Mouse (Mus musculus): ENCODE measurements around the gene Rxra.

Rxra gene
- long read RNA-seq, experiment 1, partial matches to known transcripts: 2 of 8 reads
- long read RNA-seq, experiment 1, other reads (novel, unspliced or antisense): 6 of 8 reads
- long read RNA-seq, experiment 2, partial matches to known transcripts: 0 of 12 reads
- long read RNA-seq, experiment 2, other reads (novel, unspliced or antisense): 12 of 12 reads

DNA sequence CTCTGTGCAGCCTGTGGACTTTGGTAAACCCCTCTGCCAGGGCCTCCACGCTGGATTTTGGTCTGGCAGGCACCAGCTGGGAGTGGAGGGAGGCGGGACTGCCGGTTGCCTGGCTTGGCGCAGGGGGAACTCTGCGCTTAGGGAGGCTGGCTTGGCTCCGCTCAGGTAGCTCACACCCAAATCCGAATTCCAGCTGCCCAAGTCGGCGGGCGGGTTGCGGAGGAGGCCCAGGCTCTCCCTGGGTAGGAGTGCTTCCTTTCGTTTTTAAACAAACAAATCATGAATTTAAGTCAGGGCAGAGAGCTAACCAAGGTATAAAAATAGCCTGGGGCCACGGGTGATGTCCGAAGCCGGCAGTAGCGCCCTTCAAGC lies at the start of gene Rxra:
Rxra (plus strand) TSS at position 335 of the 372 bp plus-strand sequence.
- intact Hi-C loops (cut with DNase I): loop anchor here (5.0 to 10.0 kb wide), 3 partner anchors 59 to 124 kb away; no protein-coding TSS in a partner anchor

DNA sequence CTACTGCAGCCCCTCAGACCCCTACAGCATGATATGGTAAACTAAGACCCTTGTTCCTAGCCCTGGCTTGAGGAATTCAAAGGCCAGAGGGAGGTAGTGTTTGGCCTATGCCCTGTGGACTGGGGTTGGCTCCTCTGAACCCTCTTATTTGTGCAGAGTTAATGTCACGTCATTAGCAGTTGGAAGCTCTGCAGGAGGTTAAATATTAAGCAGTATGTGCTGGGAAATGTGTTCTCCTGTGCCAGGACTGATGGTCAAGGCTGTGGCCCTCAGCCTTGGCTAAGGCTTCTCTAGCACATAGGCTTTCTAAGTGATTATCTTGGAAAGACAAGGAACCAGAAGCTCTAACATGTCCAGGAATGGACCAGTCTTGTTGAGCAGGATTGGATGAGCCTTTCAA lies 49.6 kb upstream of the Rxra start:
- intact Hi-C loops (cut with DNase I): no loop called here

DNA sequence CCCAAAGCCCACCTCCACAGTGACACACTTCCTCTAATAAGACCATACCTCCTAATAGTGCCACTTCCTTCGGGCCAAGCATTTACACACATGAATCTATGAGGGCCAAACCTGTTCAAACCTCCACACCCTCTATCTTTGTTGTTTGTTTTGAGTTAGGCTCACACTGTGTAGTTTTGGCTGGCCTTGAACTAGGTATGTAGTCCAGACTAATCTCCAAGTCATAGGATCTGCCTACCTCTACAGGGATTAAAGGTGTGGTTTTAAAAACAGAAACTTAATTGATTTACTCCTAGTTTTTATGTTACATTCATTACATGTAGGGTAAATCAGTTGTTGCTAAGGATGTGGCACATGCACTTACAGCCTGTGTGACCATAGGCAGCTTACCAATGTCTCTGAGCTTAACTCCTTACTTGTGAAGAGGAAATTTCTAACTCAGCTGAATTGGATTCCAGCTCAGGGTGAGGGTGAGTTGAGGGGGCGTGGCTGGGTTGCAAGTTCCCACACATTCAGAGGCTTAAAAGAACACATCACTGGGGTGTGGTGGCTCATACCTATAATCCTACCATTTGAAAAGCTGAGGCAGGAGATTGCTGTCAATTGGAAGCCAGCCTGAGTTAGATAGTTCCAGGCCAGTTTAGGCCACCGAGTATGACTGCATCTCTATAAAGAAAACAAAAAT lies 45.5 kb upstream of the Rxra start:
- intact Hi-C loops (cut with DNase I): no loop called here

DNA sequence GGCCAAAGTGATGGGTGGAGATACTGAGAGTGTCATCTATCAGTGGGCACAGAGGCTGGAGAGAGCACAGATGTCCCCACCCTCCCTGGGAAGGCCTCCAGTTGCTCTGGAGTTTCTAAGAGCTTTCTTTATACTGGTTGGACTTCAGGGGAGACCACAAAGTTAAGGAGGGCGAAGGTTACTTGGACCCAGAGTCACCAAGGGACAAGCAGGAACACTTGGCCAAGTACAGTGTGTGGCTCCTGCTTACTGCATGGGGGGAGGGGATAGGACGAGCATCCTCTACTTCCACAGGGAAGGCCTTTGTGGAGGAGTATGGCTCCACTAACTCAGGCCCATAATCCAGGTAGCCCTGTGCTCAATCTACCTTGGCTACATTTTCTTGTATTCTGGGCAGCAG lies 42.8 kb upstream of the Rxra start:
- intact Hi-C loops (cut with DNase I): no loop called here

DNA sequence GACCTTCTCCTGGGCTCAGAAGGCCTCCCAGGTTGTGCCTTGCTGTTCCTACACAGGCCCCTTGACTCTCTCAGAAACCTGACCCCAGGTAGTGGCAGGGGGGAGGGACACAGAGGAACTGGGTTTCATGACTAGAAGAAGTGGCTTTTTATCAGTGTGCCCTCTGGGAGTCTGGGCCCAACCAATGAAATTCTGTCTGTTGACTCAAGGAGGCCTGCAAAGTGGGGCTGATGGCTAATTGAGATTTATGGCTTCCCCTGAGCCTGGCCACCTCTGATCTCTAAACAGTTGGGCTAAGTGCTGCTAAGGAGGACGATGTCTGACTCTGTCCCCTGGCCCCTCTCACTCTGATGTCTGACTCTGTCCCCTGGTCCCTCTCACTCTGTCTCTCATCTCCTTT lies 42.2 kb upstream of the Rxra start:
- intact Hi-C loops (cut with DNase I): no loop called here

DNA sequence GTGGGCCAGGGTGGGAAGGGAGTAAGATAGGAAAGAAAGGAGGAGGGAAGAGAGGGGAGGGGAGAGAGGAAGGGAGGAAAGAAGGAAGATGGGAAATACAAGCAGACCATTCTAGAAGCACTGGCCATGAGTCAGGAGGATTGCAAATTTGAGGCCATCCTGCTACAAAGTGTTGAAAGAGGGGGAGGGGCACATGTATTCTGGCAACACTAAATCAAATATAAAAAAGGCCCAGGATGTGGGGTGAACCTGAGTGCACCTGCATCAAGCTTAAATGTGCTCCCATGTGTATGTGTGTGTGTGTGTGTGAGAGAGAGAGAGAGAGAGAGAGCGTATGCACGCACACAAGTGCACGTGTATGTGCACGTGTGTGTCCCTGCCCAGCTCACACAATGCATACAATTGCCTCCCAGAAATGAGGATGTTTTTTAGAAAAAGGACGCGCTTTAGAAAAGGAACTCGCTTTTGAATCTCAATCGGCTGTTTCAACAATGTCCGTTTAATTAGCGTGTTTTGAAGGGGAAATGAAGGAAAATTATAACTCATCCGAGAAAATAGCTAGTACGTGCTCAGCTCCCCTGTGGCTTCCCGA lies 41.0 kb upstream of the Rxra start:
- intact Hi-C loops (cut with DNase I): no loop called here

DNA sequence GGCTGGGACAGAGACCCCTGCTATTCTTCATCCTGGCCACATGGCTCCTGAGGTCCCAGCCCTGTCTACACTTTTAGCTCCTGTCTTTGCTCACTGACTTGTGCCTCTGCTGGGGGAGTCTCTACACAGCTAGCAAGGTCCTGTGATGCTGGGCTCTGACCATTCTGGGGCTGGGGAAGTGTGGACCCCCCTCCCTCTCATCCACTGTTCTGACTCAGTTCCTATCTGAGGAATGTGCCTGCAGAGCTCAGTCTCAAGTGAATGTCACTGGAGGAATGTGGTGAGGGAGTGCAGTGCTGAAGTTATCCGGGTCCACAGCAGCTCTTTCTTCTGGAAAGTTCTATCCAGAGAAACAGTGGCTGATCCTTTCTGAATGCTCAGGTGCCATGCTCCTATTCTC lies 39.4 kb upstream of the Rxra start:
- intact Hi-C loops (cut with DNase I): no loop called here

DNA sequence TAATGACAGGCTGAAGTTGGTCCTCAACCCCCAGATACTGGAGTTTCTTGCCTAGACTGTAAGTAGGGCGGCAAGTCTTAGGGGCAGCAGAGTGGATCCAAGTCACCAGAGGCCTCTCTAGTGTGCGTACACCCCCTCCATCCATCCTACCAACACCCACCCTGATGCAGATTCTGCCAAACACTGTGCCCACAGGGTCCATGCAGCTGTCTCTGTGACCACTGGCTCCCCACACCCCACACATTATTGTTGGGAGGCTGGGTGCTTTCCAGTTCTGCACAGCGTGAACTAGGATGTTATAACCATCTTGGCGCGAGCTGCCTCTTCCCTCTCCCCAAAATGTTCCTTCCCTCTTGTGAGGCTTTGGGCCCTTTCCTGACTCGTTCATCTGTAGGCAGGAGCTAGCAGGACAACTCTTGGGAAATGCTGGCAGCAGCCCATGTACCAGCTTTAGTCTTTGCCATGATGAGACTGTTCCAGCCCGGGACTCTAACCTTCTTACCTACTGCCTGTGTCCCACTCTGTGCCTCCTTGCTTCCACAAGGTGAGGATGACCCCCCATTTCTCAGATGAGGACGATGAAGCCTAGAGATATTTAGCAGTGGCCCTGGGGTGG lies 38.9 kb upstream of the Rxra start:
- intact Hi-C loops (cut with DNase I): no loop called here

DNA sequence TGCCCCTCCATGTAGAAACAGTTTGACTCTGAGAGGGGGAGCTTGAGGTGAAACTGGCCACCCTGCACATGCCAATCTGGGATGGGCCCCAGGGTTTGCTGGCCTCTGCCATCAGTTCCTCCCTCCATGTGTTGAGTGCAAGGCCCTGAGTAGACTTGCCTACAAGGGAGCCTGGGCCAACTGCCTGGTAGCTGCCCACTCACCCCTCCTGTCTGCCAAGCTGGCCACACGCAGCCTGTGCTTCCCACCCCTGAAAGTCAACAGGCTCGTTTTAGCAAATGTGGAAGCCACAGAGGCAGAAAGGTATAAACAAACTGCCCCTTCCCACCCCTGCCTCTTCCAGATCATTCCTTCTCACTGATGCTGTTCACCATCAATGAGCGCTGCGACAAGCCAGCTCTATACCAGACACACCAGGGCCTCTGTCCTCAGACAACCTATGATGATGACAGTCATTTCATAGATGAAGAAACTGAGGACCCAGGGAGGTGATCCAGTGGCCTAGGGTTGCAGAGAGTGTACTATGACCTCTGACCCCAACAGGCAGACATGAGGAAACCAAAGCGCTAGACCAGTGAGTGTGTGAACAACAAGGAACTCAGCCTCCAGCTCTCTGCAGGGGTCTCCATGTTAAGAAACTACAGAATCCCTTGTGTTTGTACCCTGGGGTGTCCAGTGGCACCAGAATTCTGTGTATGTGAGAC lies 36.5 kb upstream of the Rxra start:
- intact Hi-C loops (cut with DNase I): no loop called here

DNA sequence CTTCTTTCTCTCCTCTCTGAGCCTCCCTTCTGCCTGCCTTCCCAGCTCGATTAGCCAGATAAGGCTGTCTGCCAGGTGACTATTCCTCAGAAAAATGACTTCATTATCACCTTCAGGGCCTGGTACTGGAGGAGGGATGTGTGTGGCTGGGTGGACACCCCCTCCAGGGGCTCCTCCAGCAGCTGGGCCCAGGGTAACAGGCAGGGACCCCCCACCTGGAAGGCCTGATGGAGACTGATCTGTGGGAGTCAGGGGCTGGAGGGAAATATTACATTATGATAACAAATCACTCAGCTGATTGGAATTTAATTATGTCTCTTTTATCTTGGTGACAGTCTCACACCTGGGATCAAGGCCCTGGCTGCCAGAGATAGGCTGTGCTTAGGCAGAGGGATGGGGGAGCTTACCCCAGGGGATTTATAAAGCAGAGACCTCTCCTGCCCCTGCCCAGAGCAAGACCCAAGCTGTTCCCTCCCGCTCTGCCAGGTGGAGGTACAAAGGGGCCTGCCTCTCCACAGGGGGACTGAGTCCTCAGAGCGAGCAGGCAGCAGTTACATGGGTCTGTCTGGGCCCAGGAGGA lies 35.2 kb upstream of the Rxra start:
- intact Hi-C loops (cut with DNase I): no loop called here

DNA sequence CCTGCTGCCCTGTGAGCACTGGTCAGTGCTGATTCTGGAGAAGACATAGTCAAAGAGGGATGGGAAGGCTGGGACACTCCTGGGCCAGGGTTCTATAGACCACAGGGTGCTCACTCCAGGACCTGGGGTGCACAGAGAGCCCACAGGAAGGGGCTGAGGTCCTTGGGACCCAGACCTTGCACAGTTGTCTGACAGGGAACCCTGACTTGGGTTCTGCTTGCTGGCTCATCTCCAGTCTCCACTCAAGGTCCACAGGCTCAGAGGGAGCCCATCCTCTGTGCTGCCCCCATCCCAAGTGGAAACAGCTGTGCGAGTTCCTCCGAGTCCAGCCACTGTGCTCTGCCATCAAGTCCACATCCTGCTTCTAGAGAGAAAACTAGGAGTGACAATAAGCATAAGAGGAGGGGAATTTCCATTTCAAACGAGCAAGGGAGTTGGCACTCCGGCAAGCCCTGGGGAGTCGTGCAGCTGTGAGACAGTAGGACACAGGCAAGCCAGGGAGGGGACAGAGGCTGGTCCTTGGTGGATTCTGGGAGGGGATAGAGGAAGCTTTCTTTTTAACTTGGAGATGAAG lies 31.6 kb upstream of the Rxra start:
- intact Hi-C loops (cut with DNase I): no loop called here

DNA sequence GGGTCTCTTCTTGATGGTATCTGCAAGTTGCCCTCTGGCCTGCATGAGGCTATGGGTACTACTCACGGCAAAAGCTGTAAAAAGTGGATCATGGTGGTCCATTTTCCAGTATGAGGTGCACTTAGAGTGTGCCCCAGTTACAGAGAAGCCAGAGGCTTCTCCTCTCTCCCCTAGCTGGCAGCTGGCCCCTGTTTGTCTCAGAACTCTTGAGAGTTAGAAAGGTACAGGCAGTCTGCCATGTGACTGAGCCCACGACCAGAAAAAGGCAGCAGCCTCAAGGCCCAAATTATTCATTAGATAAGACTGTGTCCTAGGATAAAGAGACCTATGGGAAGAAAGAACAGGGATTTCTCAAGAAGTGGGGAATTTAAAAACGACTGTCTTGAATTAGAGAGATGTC lies 30.8 kb upstream of the Rxra start:
- intact Hi-C loops (cut with DNase I): no loop called here

DNA sequence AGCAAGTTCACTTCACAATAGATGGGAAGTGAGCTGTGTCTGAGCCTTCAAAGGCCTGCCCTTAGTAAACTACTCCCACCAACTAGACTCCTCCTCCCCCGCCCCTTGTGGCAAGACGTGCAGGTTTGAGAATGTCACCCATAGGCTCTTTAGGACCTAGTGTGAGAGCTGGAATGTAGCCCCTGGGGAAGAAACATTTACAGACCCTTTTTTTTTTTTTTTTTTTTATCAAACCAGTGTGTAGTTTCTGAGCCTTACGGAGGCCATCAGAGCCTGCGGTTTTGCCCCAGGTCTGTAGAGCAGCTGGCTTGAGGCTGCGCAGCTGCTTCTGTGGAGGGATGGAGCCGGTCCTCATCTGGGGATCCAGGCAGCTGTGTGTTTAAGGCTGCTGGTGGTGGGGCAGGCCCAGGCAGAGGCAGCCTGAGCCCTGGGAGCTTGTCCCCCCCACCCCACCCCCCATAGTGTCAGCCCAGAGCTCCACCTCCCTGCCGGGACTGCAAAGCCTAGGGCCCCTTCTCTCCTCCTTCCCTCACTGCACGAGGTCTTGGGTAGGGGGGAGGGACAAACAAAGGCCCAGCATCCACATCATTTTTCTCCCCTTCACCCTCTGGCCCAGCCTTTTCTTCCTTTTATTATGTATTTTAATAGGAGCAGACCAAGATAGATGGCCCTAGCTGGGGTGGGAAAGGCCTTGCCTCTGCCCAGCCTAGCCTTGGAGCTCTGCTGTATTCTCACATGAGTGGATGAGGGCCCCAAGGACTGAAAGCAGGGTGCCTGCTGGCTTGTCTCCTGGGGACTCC lies 26.2 kb upstream of the Rxra start:
- intact Hi-C loops (cut with DNase I): no loop called here

DNA sequence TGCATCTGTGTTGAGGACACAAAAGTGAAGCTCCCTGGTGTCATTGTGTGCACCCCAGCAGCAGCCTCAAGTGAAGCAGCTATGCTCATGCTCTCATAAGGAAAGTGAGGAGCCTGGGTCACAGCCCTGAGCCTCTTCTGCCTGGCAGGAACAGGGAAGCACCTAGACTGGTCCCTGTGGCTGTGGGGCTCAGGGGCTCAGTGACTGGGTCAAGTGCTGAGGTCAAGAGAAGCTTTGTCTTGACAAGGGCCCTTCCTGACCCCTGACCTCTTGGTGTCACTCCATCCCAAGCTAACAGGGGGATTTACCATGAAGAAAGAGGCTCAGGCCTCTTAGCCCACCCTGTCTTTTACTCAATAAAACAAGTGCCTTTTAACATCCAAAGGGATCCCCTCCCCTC lies 25.2 kb upstream of the Rxra start:
- intact Hi-C loops (cut with DNase I): no loop called here

DNA sequence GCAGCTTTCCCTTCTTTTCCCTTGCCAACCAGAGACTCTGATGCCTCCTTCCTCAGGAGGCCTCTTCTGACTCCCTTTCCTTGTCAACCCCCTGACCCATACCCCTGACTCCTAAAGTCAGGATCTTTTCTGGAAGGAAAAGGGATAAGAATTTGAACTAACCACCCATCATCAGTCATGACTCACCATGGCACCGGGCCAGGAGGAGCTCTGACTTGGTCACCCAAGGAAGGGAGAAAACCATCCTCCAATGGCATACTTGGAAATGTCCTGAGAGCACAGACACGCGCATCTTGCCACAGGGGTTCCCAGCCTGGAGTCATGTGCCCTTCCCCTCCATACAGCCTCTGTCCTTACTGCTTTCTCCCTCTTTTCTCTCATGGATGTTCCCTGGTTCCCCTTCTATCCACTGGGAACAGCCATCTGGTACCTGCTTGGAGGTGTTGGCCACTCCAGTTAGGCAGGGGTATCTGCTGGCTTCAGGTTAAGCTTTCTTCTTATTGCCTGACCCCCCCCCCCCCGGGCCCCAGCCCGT lies 22.7 kb upstream of the Rxra start:
- intact Hi-C loops (cut with DNase I): no loop called here

DNA sequence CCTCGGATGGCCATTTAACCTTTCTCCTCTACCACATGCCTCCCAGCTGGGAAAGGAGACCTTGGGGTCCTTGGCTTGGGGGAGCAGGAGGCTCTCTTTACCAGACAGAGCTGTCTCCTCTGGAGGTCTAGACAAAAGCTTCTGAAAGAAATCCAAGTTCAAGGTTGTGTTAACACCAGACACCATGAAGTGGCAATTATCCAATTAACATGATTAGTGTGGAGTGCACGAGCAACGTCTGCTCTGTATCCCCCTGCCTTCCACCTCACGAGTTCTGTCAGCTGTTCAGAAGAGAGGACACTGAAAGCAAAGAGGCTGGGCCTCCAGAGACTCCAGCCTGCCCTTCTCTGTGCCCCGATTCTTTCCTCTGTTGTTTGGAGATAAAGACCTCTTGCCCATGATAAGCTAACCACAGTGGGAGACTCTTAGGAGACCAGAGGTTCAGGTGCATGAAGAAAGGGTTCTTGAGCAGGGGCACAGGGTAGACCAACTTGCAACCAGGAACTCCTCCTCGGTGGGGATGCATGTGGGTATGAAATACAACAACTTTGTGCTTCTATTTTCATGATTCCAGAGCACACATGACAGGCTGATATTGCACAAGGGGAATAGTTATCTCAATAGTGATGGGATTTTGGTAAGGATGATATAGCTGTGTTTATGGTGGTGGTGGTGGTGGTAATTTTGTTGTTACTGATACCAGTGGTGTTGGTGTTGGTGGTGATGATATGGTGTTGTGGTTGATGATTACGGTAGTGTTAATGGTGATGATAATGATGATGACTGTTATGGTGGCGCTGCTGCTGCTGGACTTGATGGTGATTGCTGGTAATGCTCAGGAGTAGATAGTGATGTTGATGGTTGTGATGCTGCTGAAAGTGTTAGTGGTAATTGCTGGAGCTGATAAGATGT lies 21.7 kb upstream of the Rxra start:
- intact Hi-C loops (cut with DNase I): no loop called here

DNA sequence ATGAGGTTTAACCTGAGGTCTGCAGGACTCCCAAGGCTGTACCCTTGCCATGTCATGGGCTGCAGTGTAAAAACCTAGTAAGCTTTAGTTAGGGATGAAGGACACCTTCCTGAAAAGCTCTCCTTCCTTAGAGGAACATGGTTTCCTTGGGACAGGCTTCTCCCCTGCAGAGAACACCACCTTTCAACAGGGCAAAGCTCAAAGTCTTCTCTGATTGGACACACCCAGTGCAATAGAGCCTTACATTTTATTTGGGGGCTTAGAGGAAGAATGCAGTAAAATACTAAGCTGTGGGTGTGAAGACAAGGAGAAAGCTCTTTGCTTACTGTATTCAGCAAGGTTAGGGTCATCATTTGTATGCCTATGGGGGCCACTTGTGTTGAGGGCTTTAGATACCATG lies 19.7 kb upstream of the Rxra start:
- intact Hi-C loops (cut with DNase I): no loop called here

DNA sequence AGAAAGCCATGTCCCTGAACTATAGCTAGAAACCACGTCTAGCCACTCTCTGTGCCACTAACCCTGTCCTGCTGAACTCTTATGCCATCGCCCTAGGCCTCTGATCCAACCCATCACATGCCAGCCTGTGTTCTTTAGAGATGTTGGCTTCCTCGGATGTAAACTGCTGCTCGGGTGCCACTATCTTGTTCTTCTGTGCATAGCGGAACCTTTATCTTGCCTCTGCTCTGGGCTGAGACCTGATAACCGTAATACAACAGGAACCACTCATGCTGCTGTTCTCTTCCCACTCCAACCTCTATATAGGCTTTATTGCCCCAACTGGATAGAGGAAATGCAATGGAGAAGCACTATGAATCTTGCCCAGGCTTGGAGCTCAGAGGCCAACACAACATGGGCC lies 11.0 kb upstream of the Rxra start:
- intact Hi-C loops (cut with DNase I): no loop called here

DNA sequence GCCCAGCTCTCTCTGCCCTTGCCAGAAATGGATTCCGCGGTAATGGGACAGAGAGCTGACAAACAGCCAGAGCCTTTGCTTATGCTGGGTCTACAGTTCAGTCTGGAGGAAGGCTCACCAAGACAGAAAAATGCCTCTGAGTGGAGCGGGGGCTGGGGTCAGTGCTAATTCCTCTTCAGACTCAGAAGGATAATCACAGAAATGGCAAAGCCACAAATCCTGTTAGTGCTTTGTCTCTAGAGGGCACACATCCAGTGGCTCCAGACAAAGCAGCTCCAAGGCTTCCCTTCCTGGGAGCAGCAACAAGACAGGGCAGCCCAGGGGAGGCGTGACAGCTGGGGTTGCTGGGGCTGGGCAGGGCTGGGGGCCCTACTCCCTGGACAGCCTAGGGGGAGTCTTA lies 9.5 kb upstream of the Rxra start:
- intact Hi-C loops (cut with DNase I): no loop called here
